In the genomic region with DNA sequence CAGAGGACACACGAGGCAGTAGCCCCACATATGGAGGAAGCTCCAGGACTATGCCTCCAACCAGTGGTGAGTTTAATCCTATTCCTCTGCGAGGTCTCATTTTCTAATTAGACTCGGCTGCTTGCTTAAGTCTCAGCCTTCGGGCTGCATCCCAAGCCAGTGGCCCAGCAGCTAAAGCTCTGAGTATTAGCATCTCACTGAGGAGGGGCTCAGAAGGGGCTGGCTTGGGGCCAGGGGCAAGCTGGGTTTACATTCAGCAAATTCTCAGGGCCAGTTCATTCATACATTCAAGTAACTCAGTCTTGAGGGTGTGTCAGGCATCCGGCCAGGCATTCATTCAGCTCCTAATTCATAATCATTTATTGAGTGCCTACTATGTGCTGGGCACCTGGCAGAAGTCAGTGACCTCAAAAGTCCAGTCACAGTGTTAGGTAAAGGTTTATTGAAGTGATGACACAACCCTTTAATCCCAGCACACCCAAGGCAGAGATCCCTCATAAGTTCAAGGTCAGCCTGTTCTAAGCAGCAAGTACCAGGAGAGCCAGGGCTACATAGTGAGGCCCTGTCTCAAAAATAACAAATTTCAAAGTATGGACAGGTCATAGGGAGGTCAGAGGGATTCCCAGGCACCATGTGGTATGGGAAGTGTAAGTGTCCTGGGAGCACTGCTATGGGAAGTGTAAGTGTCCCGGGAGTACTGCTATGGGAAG, we compare ENCODE assay signal across 7 mouse cellular contexts. TPM values are rescaled to one million over a fixed set of nuclear protein-coding genes. Genes with fewer than 3 reads are reported as not detected.
DNase-seq lines count a peak whose midpoint lies in the region; ATAC-seq and TF ChIP-seq lines count a peak whose summit lies in the region.

No protein-coding gene starts in this region.

- peaks cover 80% of the 10 kb centered on the region for H3K27me3 ChIP-seq in megakaryocyte, embryonic 14.5 days (replicated peaks)
- H3K27me3 ChIP-seq in forebrain, embryonic 12.5 days = peaks cover 64% of the 10 kb centered on the region
- no peaks in the 10 kb centered on the region for H3K27me3 ChIP-seq in kidney, embryonic 14.5 days (ENCODE audit: control insufficient read depth, insufficient read depth, low read length)
- H3K27me3 ChIP-seq in midbrain, postnatal 0 days (ENCODE audit: insufficient read depth, low read length) = no peaks in the 10 kb centered on the region; the same call in 1 of the 2 replicates

- peak; percentile 84 for DNase-seq in midbrain, postnatal 0 days (ENCODE audit: low spot score)
- no peak for DNase-seq in urinary bladder, postnatal 14 days (ENCODE audit: low spot score)

- H3K27ac ChIP-seq in forebrain, embryonic 12.5 days = no peak overlapping the region
- no peak overlapping the region for H3K27ac ChIP-seq in kidney, embryonic 14.5 days (ENCODE audit: low read depth, low read length)
- H3K27ac ChIP-seq in midbrain, postnatal 0 days (ENCODE audit: low read depth, low read length) = no peak overlapping the region

- peak overlapping the region; percentile 84 for H3K4me3 ChIP-seq in megakaryocyte, embryonic 14.5 days (replicated peaks)
- H3K4me3 ChIP-seq in forebrain, embryonic 12.5 days (replicated peaks) = peak overlapping the region; percentile 29
- H3K4me3 ChIP-seq in kidney, embryonic 14.5 days (ENCODE audit: low read length) = peak overlapping the region; percentile 32; the same call in 1 of the 2 replicates
- H3K4me3 ChIP-seq in midbrain, postnatal 0 days (ENCODE audit: low read depth, low read length) = 0 out of 2 replicates have a peak overlapping the region, but pooled peaks have one; percentile 4

- TF ChIP-seq CTCF in midbrain, postnatal 0 days (IDR thresholded peaks at IDR 0.05) = no peak

- H3K9me3 ChIP-seq in megakaryocyte, embryonic 14.5 days = no peaks in the 10 kb centered on the region
- no peaks in the 10 kb centered on the region for H3K9me3 ChIP-seq in forebrain, embryonic 12.5 days
- H3K9me3 ChIP-seq in kidney, embryonic 14.5 days (ENCODE audit: control insufficient read depth, low read length) = no peaks in the 10 kb centered on the region
- no peaks in the 10 kb centered on the region for H3K9me3 ChIP-seq in midbrain, postnatal 0 days (ENCODE audit: low read length)

- H3K9ac ChIP-seq in forebrain, embryonic 12.5 days = peak overlapping the region; percentile 21; the same call in 1 of the 2 replicates
- peak overlapping the region; percentile 18; the same call in 1 of the 2 replicates for H3K9ac ChIP-seq in kidney, embryonic 14.5 days (ENCODE audit: low read depth, low read length)
- no peak overlapping the region for H3K9ac ChIP-seq in midbrain, postnatal 0 days (replicated peaks; ENCODE audit: low read length, poor library complexity, severe bottlenecking)

- H3K36me3 ChIP-seq in megakaryocyte, embryonic 14.5 days (replicated peaks; ENCODE audit: low read length) = peaks cover 30% of the 10 kb centered on the region
- H3K36me3 ChIP-seq in forebrain, embryonic 12.5 days (replicated peaks) = no peaks in the 10 kb centered on the region
- H3K36me3 ChIP-seq in kidney, embryonic 14.5 days (ENCODE audit: control insufficient read depth, insufficient read depth, low read length) = peaks cover 11% of the 10 kb centered on the region; the same call in 1 of the 2 replicates
- H3K36me3 ChIP-seq in midbrain, postnatal 0 days (ENCODE audit: insufficient read depth, low read length) = peaks cover 8% of the 10 kb centered on the region

- 17% methylated on average over 6 of the region's 6 CpGs for WGBS in forebrain, embryonic 12.5 days
- 30% methylated on average over 6 of the region's 6 CpGs for WGBS in kidney, embryonic 14.5 days
- 22% methylated on average over 6 of the region's 6 CpGs for WGBS in midbrain, postnatal 0 days

- ATAC-seq in megakaryocyte, adult 5-6 weeks (ENCODE audit: poor library complexity, severe bottlenecking) = no peak
- ATAC-seq in forebrain, embryonic 12.5 days (ENCODE audit: low FRiP score) = no peak
- ATAC-seq in kidney, embryonic 14.5 days (ENCODE audit: low FRiP score, low TSS enrichment) = no peak
- no peak for ATAC-seq in midbrain, postnatal 0 days (ENCODE audit: low FRiP score)
- ATAC-seq in megakaryocyte progenitor cell, adult 5-6 weeks (replicated peaks; ENCODE audit: poor library complexity) = no peak

- peaks cover 70% of the 10 kb centered on the region for H3K4me1 ChIP-seq in megakaryocyte, embryonic 14.5 days
- peaks cover 46% of the 10 kb centered on the region for H3K4me1 ChIP-seq in forebrain, embryonic 12.5 days
- peaks cover 47% of the 10 kb centered on the region for H3K4me1 ChIP-seq in kidney, embryonic 14.5 days (ENCODE audit: control insufficient read depth, insufficient read depth, low read length)
- peaks cover 26% of the 10 kb centered on the region for H3K4me1 ChIP-seq in midbrain, postnatal 0 days (ENCODE audit: insufficient read depth, low read length)

- H3K4me2 ChIP-seq in forebrain, embryonic 12.5 days = peak overlapping the region; percentile 57
- H3K4me2 ChIP-seq in kidney, embryonic 14.5 days (replicated peaks; ENCODE audit: low read depth, low read length) = peak overlapping the region; percentile 67
- H3K4me2 ChIP-seq in midbrain, postnatal 0 days (ENCODE audit: low read depth, low read length, poor library complexity, severe bottlenecking) = peak overlapping the region; percentile 38

RNA-seq across cellular contexts. Expression of gene Katnb1, which starts 57.5 kb away (rescaled TPM):
- 17.2 and 46.5 TPM in 2 replicates for polyA plus RNA-seq in megakaryocyte, embryonic 14.5 days (2012; ENCODE audit: insufficient read depth, low replicate concordance)
- 3.7 and 6.7 TPM in 2 replicates for total RNA-seq in megakaryocyte, adult 5-6 weeks (2015)
- 15.6 and 21.8 TPM in 2 replicates for total RNA-seq in megakaryocyte, adult 5-6 weeks (2017)
- polyA plus RNA-seq in forebrain, embryonic 12.5 days (2016; fragmentation: Nextera tagmentation; extraction: Ambion mirVana) = 35.6 and 42.0 TPM in 2 replicates
- 18.2 and 32.4 TPM in 2 replicates for polyA plus RNA-seq in kidney, embryonic 14.5 days (2014; fragmentation: Nextera tagmentation; extraction: Ambion mirVana)
- total RNA-seq in midbrain, postnatal 0 days (2014; rRNA removed) = 53.7 and 61.6 TPM in 2 replicates
- 52.5 and 56.7 TPM in 2 replicates for polyA plus RNA-seq in midbrain, postnatal 0 days (2015; fragmentation: Nextera tagmentation; extraction: Ambion mirVana)
- total RNA-seq in megakaryocyte progenitor cell, adult 5-6 weeks (2015) = 6.3 and 7.3 TPM in 2 replicates
- 25.2 and 25.9 TPM in 2 replicates for total RNA-seq in megakaryocyte progenitor cell, adult 5-6 weeks (2017)

Comparison
In these comparisons a context has a peak if more than half of its experiments do, and no peak if none do; other contexts are left out.
1. H3K4me3 ChIP-seq: peak in every context shown above with its lines; median percentile 84 in megakaryocyte, embryonic 14.5 days; 32 in kidney, embryonic 14.5 days; 29 in forebrain, embryonic 12.5 days; 4 in midbrain, postnatal 0 days.